Mouse (Mus musculus): ENCODE measurements around the gene Gm49333. TPM values are rescaled to one million over a fixed set of nuclear protein-coding genes. Genes with fewer than 3 reads are reported as not detected.
A peak's percentile ranks its signal among the peaks of the same experiment; 100 is the strongest.

Gene Gm49333
- not detected in 2 replicates for total RNA-seq (2014; rRNA removed)
- not detected in 2 replicates for polyA plus RNA-seq (2012; rRNA removed)

DNA sequence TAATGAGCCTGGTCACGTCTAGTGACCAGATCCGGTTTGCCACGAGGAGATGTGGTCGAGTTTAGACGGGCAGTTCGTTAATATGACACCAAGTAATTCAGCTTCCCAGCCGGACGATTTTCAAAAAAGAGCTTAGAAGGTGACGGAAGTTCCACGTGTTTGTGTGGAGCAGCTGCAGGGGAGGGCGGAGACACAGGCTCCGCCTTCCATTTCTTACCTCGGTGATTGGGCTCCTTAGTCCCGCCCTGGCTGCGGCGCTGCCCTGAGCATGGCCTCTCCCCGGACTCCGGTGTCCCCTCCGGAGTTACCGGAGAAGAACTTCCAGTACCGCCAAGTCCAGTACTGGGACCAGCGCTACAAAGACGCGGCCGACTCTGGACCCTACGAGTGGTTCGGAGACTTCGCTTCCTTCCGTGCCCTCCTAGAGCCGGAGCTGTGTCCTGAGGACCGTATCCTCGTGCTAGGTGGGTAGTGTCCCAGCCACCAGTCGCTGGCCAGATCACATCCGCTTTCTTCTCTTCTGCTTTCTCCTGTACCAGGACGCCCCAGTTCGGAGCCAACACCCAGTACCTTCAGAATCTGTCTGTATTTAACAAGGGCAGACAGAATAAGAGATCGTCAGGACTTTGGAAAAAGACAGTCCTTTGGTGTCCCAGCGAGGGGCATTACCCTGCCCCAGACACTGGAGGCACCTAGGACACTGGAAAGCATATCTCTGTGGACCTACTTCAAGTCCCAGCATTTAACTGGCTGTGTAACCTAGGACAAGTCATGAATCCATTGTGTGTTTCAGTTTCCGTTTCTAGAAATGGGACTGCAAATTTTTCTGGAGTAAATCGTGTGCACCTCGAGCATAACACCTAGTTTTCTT lies at the start of gene Gm49333, which contains the start of the genes Eef1akmt4 and Alg3:
Gene Gm49333 (plus strand): TSS at position 254 of the 871 bp plus-strand sequence.
Gene Eef1akmt4 (plus strand): TSS at position 237 of the 871 bp plus-strand sequence.
Gene Alg3 (minus strand): TSS at position 379 of the 871 bp plus-strand sequence.
- Histone ChIP-seq H3K9ac (ENCODE audit: low read depth, low read length) (peak within 1 kb of the TSS; percentile 87), H3K27me3 (ENCODE audit: control insufficient read depth, insufficient read depth, low read length) (no peaks in the 10 kb centered on the region), H3K36me3 (ENCODE audit: control insufficient read depth, insufficient read depth, low read length) (no peaks in the 10 kb centered on the region), H3K27ac (replicated peaks; ENCODE audit: insufficient read depth, low read depth, low read length) (peak within 1 kb of the TSS; percentile 53), H3K4me1 (ENCODE audit: control insufficient read depth, insufficient read depth, low read length) (peaks cover 3% of the 10 kb centered on the region; the same call in 1 of the 2 replicates), H3K79me2 (ENCODE audit: control insufficient read depth, insufficient read depth, low read length) (no peaks in the 10 kb centered on the region), H3K4me3 (ENCODE audit: insufficient read depth, low read depth, low read length) (peak within 1 kb of the TSS; percentile 88)
- peak; percentile 93 for DNase-seq (ENCODE audit: extremely low read depth, low read depth, low spot score)
- TF ChIP-seq POLR2A (IDR thresholded peaks at IDR 0.05; ENCODE audit: extremely low read depth, insufficient read depth, low read length) (peak; percentile 52; the same call in 1 of the 2 replicates), CTCF (IDR thresholded peaks at IDR 0.05; ENCODE audit: low read depth, low read length) (no peak)
- 2% methylated on average over 41 of the region's 41 CpGs for WGBS

DNA sequence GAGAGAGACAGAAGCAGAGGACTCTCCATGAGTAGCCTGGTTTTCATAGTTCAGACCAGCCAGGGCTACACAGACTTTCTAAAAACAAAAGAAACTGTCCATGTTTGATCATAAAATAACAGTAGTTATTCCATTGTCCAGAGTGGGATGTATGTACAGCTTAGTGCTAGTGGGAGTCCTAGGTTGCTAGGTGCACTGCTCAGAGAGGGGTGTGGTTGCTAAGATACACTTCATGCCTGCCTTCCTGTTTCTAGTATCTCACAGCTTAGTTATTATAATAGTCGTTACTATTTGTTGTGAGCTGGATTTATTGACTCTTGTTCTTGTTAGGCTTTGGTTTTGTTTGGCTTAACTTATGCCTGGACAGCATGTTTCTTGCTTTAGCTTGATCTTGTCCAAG lies 46.3 kb upstream of the Gm49333 start:
- Histone ChIP-seq H3K36me3 (ENCODE audit: control insufficient read depth, insufficient read depth, low read length) (peaks cover 17% of the 10 kb centered on the region), H3K4me3 (ENCODE audit: insufficient read depth, low read depth, low read length) (no peak overlapping the region), H3K79me2 (ENCODE audit: control insufficient read depth, insufficient read depth, low read length) (no peaks in the 10 kb centered on the region), H3K27ac (replicated peaks; ENCODE audit: insufficient read depth, low read depth, low read length) (no peak overlapping the region), H3K9ac (ENCODE audit: low read depth, low read length) (no peak overlapping the region), H3K27me3 (ENCODE audit: control insufficient read depth, insufficient read depth, low read length) (no peaks in the 10 kb centered on the region), H3K4me1 (ENCODE audit: control insufficient read depth, insufficient read depth, low read length) (no peaks in the 10 kb centered on the region)
- TF ChIP-seq CTCF (IDR thresholded peaks at IDR 0.05; ENCODE audit: low read depth, low read length): no peak
- TF ChIP-seq POLR2A (IDR thresholded peaks at IDR 0.05; ENCODE audit: extremely low read depth, insufficient read depth, low read length): no peak
- 57% methylated on average over 1 of the region's 1 CpGs for WGBS
- DNase-seq (ENCODE audit: extremely low read depth, low read depth, low spot score): no peak

DNA sequence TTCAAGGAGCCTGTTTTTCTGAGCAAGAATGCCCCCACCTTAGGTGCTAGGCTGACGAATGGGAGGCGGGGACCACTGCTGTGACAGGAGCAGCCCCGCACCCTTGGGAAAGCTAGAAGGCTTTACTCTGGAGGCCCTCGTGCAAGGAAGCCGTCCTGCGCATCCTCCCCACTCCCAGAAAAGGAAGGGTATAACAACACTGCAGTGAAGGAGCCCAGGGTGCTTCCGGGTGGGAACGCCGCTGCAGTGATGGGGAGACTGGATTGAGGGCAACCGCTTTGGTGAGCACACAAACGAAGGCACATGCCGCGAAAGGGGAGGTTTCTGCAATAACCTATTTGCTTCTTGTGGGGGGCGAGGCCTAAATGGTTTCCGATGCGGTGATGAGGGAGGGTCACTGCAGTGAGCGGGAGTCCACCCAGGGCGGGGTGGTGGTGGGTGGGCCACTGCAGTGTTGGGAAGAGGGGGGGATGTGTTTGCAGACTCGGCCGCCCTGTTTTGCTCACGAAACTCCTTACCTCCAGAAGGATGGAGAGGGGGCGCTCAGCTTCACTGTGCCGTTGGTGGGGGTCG lies 22.0 kb upstream of the Gm49333 start, which contains the start of gene Vwa5b2:
Gene Vwa5b2 (plus strand): TSS at position 106 of the 573 bp plus-strand sequence.
- Histone ChIP-seq H3K27ac (replicated peaks; ENCODE audit: insufficient read depth, low read depth, low read length) (no peak within 1 kb of the TSS), H3K4me3 (ENCODE audit: insufficient read depth, low read depth, low read length) (no peak within 1 kb of the TSS; the same call in 1 of the 2 replicates), H3K9ac (ENCODE audit: low read depth, low read length) (no peak within 1 kb of the TSS), H3K27me3 (ENCODE audit: control insufficient read depth, insufficient read depth, low read length) (peaks cover 28% of the 10 kb centered on the region), H3K36me3 (ENCODE audit: control insufficient read depth, insufficient read depth, low read length) (no peaks in the 10 kb centered on the region), H3K79me2 (ENCODE audit: control insufficient read depth, insufficient read depth, low read length) (no peaks in the 10 kb centered on the region), H3K4me1 (ENCODE audit: control insufficient read depth, insufficient read depth, low read length) (no peaks in the 10 kb centered on the region)
- no peak for DNase-seq (ENCODE audit: extremely low read depth, low read depth, low spot score)
- WGBS: 6% methylated on average over 24 of the region's 24 CpGs
- no peak for TF ChIP-seq CTCF (IDR thresholded peaks at IDR 0.05; ENCODE audit: low read depth, low read length)
- TF ChIP-seq POLR2A (IDR thresholded peaks at IDR 0.05; ENCODE audit: extremely low read depth, insufficient read depth, low read length): no peak

DNA sequence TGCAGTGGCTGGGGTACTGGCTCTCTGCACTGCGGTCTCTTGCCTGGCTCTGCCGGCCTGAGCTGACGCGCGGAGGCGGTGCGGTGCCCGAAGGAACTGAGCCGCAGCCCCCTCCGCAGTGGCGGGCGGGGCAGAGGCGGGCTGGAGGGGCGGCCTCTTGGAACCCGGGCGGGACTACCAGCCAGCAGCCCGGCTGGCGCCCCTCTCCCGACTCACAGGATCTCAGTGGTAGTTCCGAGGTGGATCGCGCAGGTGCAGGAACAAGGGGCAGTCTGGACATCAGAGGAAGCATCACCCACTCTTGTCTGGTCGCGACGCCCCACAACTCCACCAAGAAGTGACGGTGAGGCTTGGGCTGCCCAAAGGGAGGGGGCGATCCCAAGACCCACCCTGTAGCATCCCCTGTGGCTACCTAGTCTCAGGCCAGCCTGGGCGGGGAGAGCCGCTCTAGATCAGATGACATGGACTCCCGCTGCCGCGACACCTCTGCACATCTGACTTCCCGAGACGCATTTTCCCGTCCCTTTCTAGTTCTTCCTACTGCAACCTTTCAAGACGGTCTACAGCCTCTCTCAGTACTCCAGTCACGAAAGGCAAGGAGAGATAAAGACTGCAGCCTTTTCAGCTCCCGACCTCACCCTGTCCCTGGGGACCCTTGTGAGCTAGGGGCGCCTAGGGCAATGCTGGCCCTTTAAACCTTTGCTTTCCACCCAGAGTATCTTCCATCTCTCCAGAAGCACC lies 21.3 kb upstream of the Gm49333 start:
- H3K4me1 ChIP-seq (ENCODE audit: control insufficient read depth, insufficient read depth, low read length): no peaks in the 10 kb centered on the region
- H3K27me3 ChIP-seq (ENCODE audit: control insufficient read depth, insufficient read depth, low read length): peaks cover 30% of the 10 kb centered on the region
- TF ChIP-seq POLR2A (IDR thresholded peaks at IDR 0.05; ENCODE audit: extremely low read depth, insufficient read depth, low read length) (no peak), CTCF (IDR thresholded peaks at IDR 0.05; ENCODE audit: low read depth, low read length) (no peak)
- no peaks in the 10 kb centered on the region for H3K36me3 ChIP-seq (ENCODE audit: control insufficient read depth, insufficient read depth, low read length)
- H3K4me3 ChIP-seq (ENCODE audit: insufficient read depth, low read depth, low read length): no peak overlapping the region; the same call in 1 of the 2 replicates
- H3K9ac ChIP-seq (ENCODE audit: low read depth, low read length): no peak overlapping the region
- no peak for DNase-seq (ENCODE audit: extremely low read depth, low read depth, low spot score)
- H3K79me2 ChIP-seq (ENCODE audit: control insufficient read depth, insufficient read depth, low read length): no peaks in the 10 kb centered on the region
- 2% methylated on average over 39 of the region's 39 CpGs for WGBS
- no peak overlapping the region for H3K27ac ChIP-seq (replicated peaks; ENCODE audit: insufficient read depth, low read depth, low read length)

DNA sequence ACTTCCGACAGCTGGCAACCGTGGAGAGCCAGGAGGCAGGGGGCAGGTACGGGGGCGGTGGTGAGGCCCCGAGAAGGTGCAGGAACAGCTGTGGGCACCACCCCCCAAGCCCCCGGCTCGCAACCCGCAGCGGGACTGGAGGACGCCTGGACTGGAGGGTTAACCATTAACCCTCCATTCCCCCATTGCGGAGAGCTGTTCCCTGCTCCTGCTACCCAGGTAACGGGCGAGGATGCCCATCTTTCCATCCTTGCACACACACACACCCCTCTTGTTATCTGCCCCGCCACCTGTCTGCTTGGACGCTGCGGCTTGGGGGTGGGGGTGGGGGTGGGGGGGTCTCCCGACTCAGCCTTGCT lies 20.8 kb upstream of the Gm49333 start:
- Histone ChIP-seq H3K4me1 (ENCODE audit: control insufficient read depth, insufficient read depth, low read length) (no peaks in the 10 kb centered on the region), H3K27me3 (ENCODE audit: control insufficient read depth, insufficient read depth, low read length) (peaks cover 30% of the 10 kb centered on the region), H3K36me3 (ENCODE audit: control insufficient read depth, insufficient read depth, low read length) (no peaks in the 10 kb centered on the region), H3K4me3 (ENCODE audit: insufficient read depth, low read depth, low read length) (no peak overlapping the region), H3K9ac (ENCODE audit: low read depth, low read length) (no peak overlapping the region), H3K79me2 (ENCODE audit: control insufficient read depth, insufficient read depth, low read length) (no peaks in the 10 kb centered on the region), H3K27ac (replicated peaks; ENCODE audit: insufficient read depth, low read depth, low read length) (no peak overlapping the region)
- TF ChIP-seq CTCF (IDR thresholded peaks at IDR 0.05; ENCODE audit: low read depth, low read length): no peak
- TF ChIP-seq POLR2A (IDR thresholded peaks at IDR 0.05; ENCODE audit: extremely low read depth, insufficient read depth, low read length): no peak
- no peak for DNase-seq (ENCODE audit: extremely low read depth, low read depth, low spot score)
- 2% methylated on average over 17 of the region's 17 CpGs for WGBS
